Mouse (Mus musculus): ENCODE measurements around the gene Ntsr1. TPM values are rescaled to one million over a fixed set of nuclear protein-coding genes. Genes with fewer than 3 reads are reported as not detected.

Gene Ntsr1
- polyA plus RNA-seq, 1 experiment from 2014 or later = 0.82 TPM

- H3K27me3 ChIP-seq = peaks cover 24% of the 10 kb centered on the region
- 43% methylated on average over 7 of the region's 7 CpGs for WGBS
Measured at GRCm38 (mm10) chr2:180473080-180473440, 26.7 kb upstream of the Ntsr1 start.

GRCm38 (mm10) chr2:180474864-180475263 lies 24.9 kb upstream of the Ntsr1 start:
- Histone ChIP-seq H3K27me3 (peaks cover 24% of the 10 kb centered on the region), H3K4me1 (replicated peaks) (peaks cover 7% of the 10 kb centered on the region; the same call in 1 of the 2 replicates)

More at GRCm38 (mm10) chr2:180473080-180473440, 26.7 kb upstream of the Ntsr1 start:
- no peak overlapping the region for H3K27ac ChIP-seq
- no peak overlapping the region for H3K4me3 ChIP-seq
- H3K9ac ChIP-seq = no peak overlapping the region
- H3K9me3 ChIP-seq = no peaks in the 10 kb centered on the region
- no peaks in the 10 kb centered on the region for H3K36me3 ChIP-seq
- peak; percentile 79 for ATAC-seq (ENCODE audit: low FRiP score)
- peaks cover 7% of the 10 kb centered on the region; the same call in 1 of the 2 replicates for H3K4me1 ChIP-seq (replicated peaks)
- H3K4me2 ChIP-seq = no peak overlapping the region

GRCm38 (mm10) chr2:180482274-180482673 lies 17.5 kb upstream of the Ntsr1 start:
- peaks cover 40% of the 10 kb centered on the region for H3K4me1 ChIP-seq (replicated peaks)
- no peak overlapping the region for H3K4me3 ChIP-seq
- peak overlapping the region; percentile 35 for H3K4me2 ChIP-seq
- no peak overlapping the region for H3K9ac ChIP-seq
- peak; percentile 56; the same call in 1 of the 2 replicates for ATAC-seq (ENCODE audit: low FRiP score)
- no peaks in the 10 kb centered on the region for H3K36me3 ChIP-seq
- H3K9me3 ChIP-seq = no peaks in the 10 kb centered on the region
- H3K27ac ChIP-seq = peak overlapping the region; percentile 73
- H3K27me3 ChIP-seq = no peaks in the 10 kb centered on the region; the same call in 1 of the 2 replicates
- 14% methylated on average over 16 of the region's 16 CpGs for WGBS

More at GRCm38 (mm10) chr2:180474864-180475263, 24.9 kb upstream of the Ntsr1 start:
- 98% methylated on average over 3 of the region's 3 CpGs for WGBS
- H3K27ac ChIP-seq = no peak overlapping the region
- no peak overlapping the region for H3K4me3 ChIP-seq
- no peak overlapping the region for H3K4me2 ChIP-seq
- ATAC-seq (ENCODE audit: low FRiP score) = no peak
- no peaks in the 10 kb centered on the region for H3K9me3 ChIP-seq
- no peak overlapping the region for H3K9ac ChIP-seq
- no peaks in the 10 kb centered on the region for H3K36me3 ChIP-seq

- Histone ChIP-seq H3K4me1 (replicated peaks) (peaks cover 56% of the 10 kb centered on the region), H3K4me2 (no peak overlapping the region), H3K9me3 (no peaks in the 10 kb centered on the region), H3K4me3 (no peak overlapping the region), H3K36me3 (no peaks in the 10 kb centered on the region), H3K27ac (peak overlapping the region; percentile 82), H3K27me3 (no peaks in the 10 kb centered on the region; the same call in 1 of the 2 replicates), H3K9ac (no peak overlapping the region)
- WGBS = 63% methylated on average over 4 of the region's 4 CpGs
- no peak for ATAC-seq (ENCODE audit: low FRiP score)
Measured at GRCm38 (mm10) chr2:180484882-180485281, 14.9 kb upstream of the Ntsr1 start.

GRCm38 (mm10) chr2:180485306-180485705 lies 14.5 kb upstream of the Ntsr1 start:
- no peaks in the 10 kb centered on the region for H3K9me3 ChIP-seq
- peaks cover 58% of the 10 kb centered on the region for H3K4me1 ChIP-seq (replicated peaks)
- WGBS = 30% methylated on average over 3 of the region's 3 CpGs
- H3K4me3 ChIP-seq = no peak overlapping the region
- H3K36me3 ChIP-seq = no peaks in the 10 kb centered on the region
- no peak for ATAC-seq (ENCODE audit: low FRiP score)
- no peak overlapping the region for H3K4me2 ChIP-seq
- peaks cover 2% of the 10 kb centered on the region; the same call in 1 of the 2 replicates for H3K27me3 ChIP-seq
- no peak overlapping the region for H3K9ac ChIP-seq
- peak overlapping the region; percentile 82 for H3K27ac ChIP-seq

- H3K4me3 ChIP-seq = peak overlapping the region; percentile 10; the same call in 1 of the 2 replicates
- no peak overlapping the region for H3K9ac ChIP-seq
- peak overlapping the region; percentile 46 for H3K4me2 ChIP-seq
- H3K27ac ChIP-seq = peak overlapping the region; percentile 6; the same call in 1 of the 2 replicates
- peaks cover 32% of the 10 kb centered on the region for H3K4me1 ChIP-seq (replicated peaks)
- WGBS = 8% methylated on average over 17 of the region's 17 CpGs
- peaks cover 9% of the 10 kb centered on the region for H3K27me3 ChIP-seq
- no peak for ATAC-seq (ENCODE audit: low FRiP score)
- H3K9me3 ChIP-seq = no peaks in the 10 kb centered on the region
- no peaks in the 10 kb centered on the region for H3K36me3 ChIP-seq
Measured at GRCm38 (mm10) chr2:180488210-180488751, 11.5 kb upstream of the Ntsr1 start.

GRCm38 (mm10) chr2:180495906-180496305 lies 3.9 kb upstream of the Ntsr1 start:
- no peak overlapping the region for H3K27ac ChIP-seq
- H3K36me3 ChIP-seq = no peaks in the 10 kb centered on the region
- 76% methylated on average over 8 of the region's 8 CpGs for WGBS
- H3K4me3 ChIP-seq = no peak overlapping the region
- H3K4me1 ChIP-seq (replicated peaks) = peaks cover 25% of the 10 kb centered on the region
- no peaks in the 10 kb centered on the region for H3K9me3 ChIP-seq
- no peak overlapping the region for H3K9ac ChIP-seq
- peaks cover 40% of the 10 kb centered on the region for H3K27me3 ChIP-seq
- H3K4me2 ChIP-seq = no peak overlapping the region
- no peak for ATAC-seq (ENCODE audit: low FRiP score)

GRCm38 (mm10) chr2:180500726-180501125 lies 950 bp downstream of the Ntsr1 start:
- Histone ChIP-seq H3K9me3 (no peaks in the 10 kb centered on the region), H3K4me3 (no peak overlapping the region), H3K27ac (no peak overlapping the region), H3K36me3 (no peaks in the 10 kb centered on the region), H3K4me2 (peak overlapping the region; percentile 78), H3K27me3 (peaks cover 62% of the 10 kb centered on the region), H3K9ac (no peak overlapping the region; the same call in 1 of the 2 replicates), H3K4me1 (replicated peaks) (peaks cover 33% of the 10 kb centered on the region)
- WGBS = 37% methylated on average over 13 of the region's 13 CpGs
- 0 out of 2 replicates have a peak, but pooled peaks have one; percentile 26 for ATAC-seq (ENCODE audit: low FRiP score)

- H3K4me3 ChIP-seq = no peak overlapping the region
- no peak overlapping the region for H3K27ac ChIP-seq
- WGBS = 38% methylated on average over 9 of the region's 9 CpGs
- peaks cover 34% of the 10 kb centered on the region for H3K4me1 ChIP-seq (replicated peaks)
- no peaks in the 10 kb centered on the region for H3K9me3 ChIP-seq
- peaks cover 64% of the 10 kb centered on the region for H3K27me3 ChIP-seq
- H3K9ac ChIP-seq = no peak overlapping the region
- ATAC-seq (ENCODE audit: low FRiP score) = no peak
- no peaks in the 10 kb centered on the region for H3K36me3 ChIP-seq
- peak overlapping the region; percentile 78 for H3K4me2 ChIP-seq
Measured at GRCm38 (mm10) chr2:180501217-180501967, 1.6 kb downstream of the Ntsr1 start.

GRCm38 (mm10) chr2:180506281-180506680 lies 6.5 kb downstream of the Ntsr1 start:
- Histone ChIP-seq H3K36me3 (no peaks in the 10 kb centered on the region), H3K4me2 (no peak overlapping the region), H3K27me3 (peaks cover 32% of the 10 kb centered on the region), H3K4me3 (no peak overlapping the region), H3K4me1 (replicated peaks) (peaks cover 15% of the 10 kb centered on the region), H3K9me3 (no peaks in the 10 kb centered on the region), H3K27ac (no peak overlapping the region), H3K9ac (no peak overlapping the region)
- no peak for ATAC-seq (ENCODE audit: low FRiP score)
- WGBS = 39% methylated on average over 5 of the region's 5 CpGs

- Histone ChIP-seq H3K27me3 (peaks cover 16% of the 10 kb centered on the region), H3K27ac (no peak overlapping the region), H3K4me3 (no peak overlapping the region), H3K9ac (no peak overlapping the region), H3K4me2 (no peak overlapping the region), H3K9me3 (no peaks in the 10 kb centered on the region), H3K36me3 (no peaks in the 10 kb centered on the region), H3K4me1 (replicated peaks) (peaks cover 32% of the 10 kb centered on the region)
- 72% methylated on average over 14 of the region's 14 CpGs for whole genome bisulfite sequencing
- no peak for ATAC-seq (ENCODE audit: low FRiP score)
Measured at GRCm38 (mm10) chr2:180508455-180509115, 8.8 kb downstream of the Ntsr1 start.

- no peak overlapping the region for H3K4me3 ChIP-seq
- 78% methylated on average over 5 of the region's 5 CpGs for WGBS
- peaks cover 33% of the 10 kb centered on the region for H3K4me1 ChIP-seq (replicated peaks)
- H3K27ac ChIP-seq = no peak overlapping the region
- no peak for ATAC-seq (ENCODE audit: low FRiP score)
- no peak overlapping the region for H3K9ac ChIP-seq
- H3K36me3 ChIP-seq = no peaks in the 10 kb centered on the region
- peaks cover 16% of the 10 kb centered on the region; the same call in 1 of the 2 replicates for H3K27me3 ChIP-seq
- no peaks in the 10 kb centered on the region for H3K9me3 ChIP-seq
- no peak overlapping the region for H3K4me2 ChIP-seq
Measured at GRCm38 (mm10) chr2:180510867-180511266, 11.1 kb downstream of the Ntsr1 start.

All from hindbrain, embryonic 13.5 days (tissue).